Mouse (Mus musculus): ENCODE results near the gene Entpd1.

DNA sequence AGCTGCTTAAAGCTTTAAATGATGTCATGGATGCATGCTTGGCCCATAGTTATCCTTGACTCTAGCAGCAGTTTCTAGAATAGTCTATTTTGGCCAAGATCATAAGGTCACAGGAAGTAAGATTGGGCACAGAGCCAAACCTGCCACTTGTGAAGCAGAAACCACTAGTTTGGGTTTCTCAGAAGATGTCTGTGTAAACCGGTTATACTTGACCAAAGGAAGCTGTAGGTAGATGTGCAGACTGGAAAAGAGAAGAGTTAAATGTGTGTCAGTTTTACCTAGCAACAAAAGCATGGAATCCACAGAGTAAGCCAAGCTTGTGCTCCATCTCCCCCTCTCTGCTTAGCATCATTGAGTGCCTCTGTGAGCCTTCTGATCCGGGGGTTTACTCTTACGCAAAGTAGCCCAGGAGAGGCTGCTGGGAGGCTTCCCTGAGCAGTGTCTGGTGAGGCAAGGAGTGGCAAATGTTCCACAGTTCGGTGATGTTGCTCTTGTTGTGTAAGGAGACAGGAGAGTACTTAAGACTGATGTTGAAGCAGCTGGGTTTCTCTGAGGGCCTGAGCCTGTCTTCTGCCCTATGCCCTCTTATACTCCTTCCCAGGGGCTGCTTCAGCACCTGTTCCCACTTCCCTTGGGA, 75.2 kb downstream of the Entpd1 start:
- TF ChIP-seq CTCF (IDR thresholded peaks at IDR 0.05; ENCODE audit: low read depth, low read length): no peak
- TF ChIP-seq POLR2A (IDR thresholded peaks at IDR 0.05; ENCODE audit: extremely low read depth, insufficient read depth, low read length): no peak
